Mouse (Mus musculus) stomach, embryonic 14.5 days (tissue): Measurements from ENCODE around the gene Mrpl32. TPM values are rescaled to one million over a fixed set of nuclear protein-coding genes. Genes with fewer than 3 reads are reported as not detected.

Source experiments
- ATAC-seq: fragments of 200-750 bp; cut with Nextera tagmentation; 2 replicates; pipeline ENCODE4 v1.8.0; 2017; ENCODE audit warnings: low read depth, moderate TSS enrichment; ENCODE audit not compliant: insufficient number of reproducible peaks, insufficient read depth, low FRiP score
- H3K27ac ChIP-seq: fragments of 300-500 bp; sonication (generic); 2 replicates; pipeline ENCODE4 v1.5.1; 2014; ENCODE audit warnings: mild to moderate bottlenecking, low read length, moderate library complexity, mixed read lengths
- H3K27me3 ChIP-seq: fragments of 300-500 bp; sonication (generic); 2 replicates; pipeline ENCODE4 v1.6.1; 2014; ENCODE audit warnings: low read length, control low read depth, mixed read lengths; ENCODE audit not compliant: control insufficient read depth, insufficient read depth
- H3K36me3 ChIP-seq: fragments of 300-500 bp; sonication (generic); 2 replicates; pipeline ENCODE4 v1.6.1; 2014; ENCODE audit warnings: mild to moderate bottlenecking, control low read depth, low read length, moderate library complexity, mixed read lengths; ENCODE audit not compliant: control insufficient read depth, insufficient read depth
- H3K4me1 ChIP-seq: fragments of 300-500 bp; sonication (generic); 2 replicates; pipeline ENCODE4 v1.6.1; 2014; ENCODE audit warnings: low read length, control low read depth, mixed read lengths; ENCODE audit not compliant: control insufficient read depth, insufficient read depth
- H3K4me2 ChIP-seq: fragments of 300-500 bp; sonication (generic); replicated peaks from 2 replicates; pipeline ENCODE4 v1.6.1; 2014; ENCODE audit warnings: low read depth, low read length, control low read depth
- H3K4me3 ChIP-seq: fragments of 300-500 bp; sonication (generic); 2 replicates; pipeline ENCODE4 v1.5.1; 2014; ENCODE audit warnings: low read depth, low read length, control low read depth
- H3K9ac ChIP-seq: fragments of 300-500 bp; sonication (generic); replicated peaks from 2 replicates; pipeline ENCODE4 v1.6.1; 2014; ENCODE audit warnings: low read depth, mild to moderate bottlenecking, control low read depth, low read length, moderate library complexity, mixed read lengths
- H3K9me3 ChIP-seq: fragments of 300-500 bp; sonication (generic); 2 replicates; pipeline ENCODE4 v1.6.1; 2016; ENCODE audit warnings: low read depth, low read length, control low read depth; ENCODE audit not compliant: control insufficient read depth
- WGBS: fragments of 180-500 bp; shearing (Covaris S2); extraction: QIAGEN DNeasy Blood & Tissue Kit; methylation state at CpG from one replicate; pipeline ENCODE4 v1.1.7; 2014; 5-methylcytosine and 5-hydroxymethylcytosine counted together
- polyA plus RNA-seq: library from polyadenylated mRNA; unstranded; fragments of >200 nt; fragmentation: Nextera tagmentation; extraction: Ambion mirVana; gene quantifications from 2 replicates; pipeline ENCODE4 v1.2.1, GENCODE M21; 2014

The Mrpl32 gene
- polyA plus RNA-seq, 1 experiment from 2014 or later: 120 TPM

GRCm38 (mm10) chr13:14602744-14603143 lies 10.2 kb downstream of the Mrpl32 start:
- 86% methylated on average over 2 of the region's 2 CpGs for WGBS
- ATAC-seq: no peak
- Histone ChIP-seq H3K9me3 (no peaks in the 10 kb centered on the region), H3K27me3 (no peaks in the 10 kb centered on the region), H3K4me1 (no peaks in the 10 kb centered on the region), H3K4me3 (no peak overlapping the region), H3K9ac (no peak overlapping the region), H3K4me2 (no peak overlapping the region), H3K27ac (no peak overlapping the region), H3K36me3 (no peaks in the 10 kb centered on the region)

GRCm38 (mm10) chr13:14580392-14580791 lies 32.6 kb downstream of the Mrpl32 start:
- no peak for ATAC-seq
- H3K4me2 ChIP-seq: no peak overlapping the region
- H3K27ac ChIP-seq: no peak overlapping the region
- no peak overlapping the region for H3K4me3 ChIP-seq
- no peaks in the 10 kb centered on the region for H3K9me3 ChIP-seq
- no peaks in the 10 kb centered on the region for H3K36me3 ChIP-seq
- no peaks in the 10 kb centered on the region for H3K27me3 ChIP-seq
- H3K9ac ChIP-seq: no peak overlapping the region
- no peaks in the 10 kb centered on the region for H3K4me1 ChIP-seq
- 63% methylated on average over 3 of the region's 3 CpGs for WGBS

GRCm38 (mm10) chr13:14574128-14574527 lies 38.8 kb downstream of the Mrpl32 start:
- H3K4me3 ChIP-seq: no peak overlapping the region
- H3K27me3 ChIP-seq: no peaks in the 10 kb centered on the region
- H3K4me1 ChIP-seq: no peaks in the 10 kb centered on the region
- H3K36me3 ChIP-seq: no peaks in the 10 kb centered on the region
- H3K9me3 ChIP-seq: no peaks in the 10 kb centered on the region
- no peak overlapping the region for H3K4me2 ChIP-seq
- no peak overlapping the region for H3K27ac ChIP-seq
- H3K9ac ChIP-seq: no peak overlapping the region
- ATAC-seq: no peak

- ATAC-seq: no peak
- 97% methylated on average over 1 of the region's 1 CpGs for WGBS
- no peak overlapping the region for H3K4me3 ChIP-seq
Observed at GRCm38 (mm10) chr13:14561336-14561735, 51.6 kb downstream of the Mrpl32 start.

More at GRCm38 (mm10) chr13:14561336-14561735, 51.6 kb downstream of the Mrpl32 start:
- no peak overlapping the region for H3K27ac ChIP-seq
- H3K27me3 ChIP-seq: no peaks in the 10 kb centered on the region
- H3K9me3 ChIP-seq: no peaks in the 10 kb centered on the region
- no peak overlapping the region for H3K4me2 ChIP-seq
- no peaks in the 10 kb centered on the region for H3K36me3 ChIP-seq
- H3K4me1 ChIP-seq: no peaks in the 10 kb centered on the region
- no peak overlapping the region for H3K9ac ChIP-seq

Other genes starting within 250 kb of the Mrpl32 start
- gene Hecw1, start 89.9 kb downstream of the Mrpl32 start, polyA plus RNA-seq: 1.2 and 1.4 TPM in 2 replicates
- gene Psma2, start 75 bp upstream of the Mrpl32 start, polyA plus RNA-seq: 185 and 191 TPM in 2 replicates
- gene AW209491, start 17.0 kb upstream of the Mrpl32 start, polyA plus RNA-seq: 28.9 and 30.0 TPM in 2 replicates